Mouse (Mus musculus): Measurements from ENCODE around the gene Tmcc3.

- TF ChIP-seq GATA1 (IDR thresholded peaks at IDR 0.05; ENCODE audit: low read length) (no peak), TAL1 (IDR thresholded peaks at IDR 0.05; ENCODE audit: low read length) (no peak)
Measured at GRCm38 (mm10) chr10:94621420-94622225, 309.9 kb downstream of the Tmcc3 start.

Measured in erythroblast, embryonic 14.5 days (primary cell).